Mouse (Mus musculus) R1 (cell line): ENCODE data around the gene Grid1.

Experiments
- DNase-seq: peaks from one replicate; pipeline ENCODE4 v3.0.0-alpha.2; 2018; ENCODE audit warnings: low read depth, low spot score

Grid1 gene

GRCm38 (mm10) chr14:34908804-34909203 lies 88.9 kb downstream of the Grid1 start:
- no peak for DNase-seq

GRCm38 (mm10) chr14:34916315-34916714 lies 96.4 kb downstream of the Grid1 start:
- DNase-seq, result no peak

GRCm38 (mm10) chr14:34917111-34917510 lies 97.2 kb downstream of the Grid1 start:
- peak; percentile 21 for DNase-seq

- no peak for DNase-seq
Measured at GRCm38 (mm10) chr14:34919221-34919620, 99.3 kb downstream of the Grid1 start.

GRCm38 (mm10) chr14:34921265-34921664 lies 101.4 kb downstream of the Grid1 start:
- no peak for DNase-seq

- DNase-seq, result no peak
Measured at GRCm38 (mm10) chr14:34925021-34925420, 105.1 kb downstream of the Grid1 start.

- DNase-seq, result no peak
Measured at GRCm38 (mm10) chr14:34930040-34930719, 110.3 kb downstream of the Grid1 start.

- DNase-seq, result peak; percentile 32
Measured at GRCm38 (mm10) chr14:34933197-34933596, 113.3 kb downstream of the Grid1 start.

GRCm38 (mm10) chr14:34936192-34936770 lies 116.4 kb downstream of the Grid1 start:
- DNase-seq, result no peak

- DNase-seq, result no peak
Measured at GRCm38 (mm10) chr14:34944390-34944979, 124.6 kb downstream of the Grid1 start.

GRCm38 (mm10) chr14:34945471-34946313 lies 125.8 kb downstream of the Grid1 start:
- no peak for DNase-seq

- no peak for DNase-seq
Measured at GRCm38 (mm10) chr14:34946314-34946583, 126.3 kb downstream of the Grid1 start.

- DNase-seq, result peak; percentile 45
Measured at GRCm38 (mm10) chr14:34948249-34948648, 128.3 kb downstream of the Grid1 start.

- peak; percentile 57 for DNase-seq
Measured at GRCm38 (mm10) chr14:34952311-34952710, 132.4 kb downstream of the Grid1 start.

- no peak for DNase-seq
Measured at GRCm38 (mm10) chr14:34953566-34953965, 133.7 kb downstream of the Grid1 start.

GRCm38 (mm10) chr14:34955689-34956088 lies 135.8 kb downstream of the Grid1 start:
- DNase-seq, result no peak

- no peak for DNase-seq
Measured at GRCm38 (mm10) chr14:34960227-34960626, 140.3 kb downstream of the Grid1 start.

- DNase-seq, result no peak
Measured at GRCm38 (mm10) chr14:34963616-34964168, 143.8 kb downstream of the Grid1 start.

- DNase-seq, result no peak
Measured at GRCm38 (mm10) chr14:34969102-34969819, 149.4 kb downstream of the Grid1 start.

- DNase-seq, result no peak
Measured at GRCm38 (mm10) chr14:34972930-34973329, 153.0 kb downstream of the Grid1 start.

GRCm38 (mm10) chr14:34980756-34981155 lies 160.8 kb downstream of the Grid1 start:
- DNase-seq, result peak; percentile 54
